Mouse (Mus musculus) liver, embryonic 14.5 days (tissue): Measurements from ENCODE around the gene Hspa12a.

Source experiments
- CTCF ChIP-seq: IDR thresholded peaks from 2 replicates; pipeline ENCODE4 v1.5.1; 2016; ENCODE audit warnings: antibody characterized with exemption, low read depth, control low read depth
- EP300 ChIP-seq: IDR thresholded peaks from 2 replicates; pipeline ENCODE4 v1.6.1; 2016; ENCODE audit warnings: antibody characterized with exemption, low read depth

DNA sequence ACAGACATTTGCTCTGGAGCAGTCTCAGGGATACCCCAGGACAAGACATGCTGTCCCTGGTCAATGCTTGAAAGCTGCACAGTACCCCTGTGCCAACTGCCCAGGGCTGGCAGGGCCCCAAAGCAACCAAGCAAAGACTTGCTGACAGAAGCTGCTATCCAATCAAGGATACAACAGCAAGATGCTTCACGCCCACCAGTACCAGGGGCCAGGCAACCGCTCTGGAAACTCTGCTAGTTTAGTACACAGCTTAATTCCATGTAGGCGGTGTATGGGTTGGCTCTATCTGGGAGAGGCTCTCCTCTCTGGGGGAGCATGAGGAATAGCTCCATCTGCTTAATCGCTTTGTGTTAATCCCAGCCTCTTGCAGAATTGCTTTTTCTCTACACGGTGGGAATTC is 113.9 kb downstream of the Hspa12a start:
- TF ChIP-seq CTCF (no peak), EP300 (no peak)
